Mouse (Mus musculus) ES-E14 (cell line): ENCODE results near the gene Hamp2.
"Not testable (repeated sequence)": the region's sequence is repeated elsewhere in the genome, so short reads cannot be mapped to it uniquely, and the experiment has no call there.

Experiments used
- CHD2 ChIP-seq: IDR thresholded peaks from 2 replicates; pipeline ENCODE4 v1.6.1; 2014; ENCODE audit warnings: mild to moderate bottlenecking, low read depth, low read length, inconsistent platforms
- HCFC1 ChIP-seq: IDR thresholded peaks from 2 replicates; pipeline ENCODE4 v1.6.1; 2012; ENCODE audit warnings: low read length, inconsistent platforms, borderline replicate concordance; ENCODE audit not compliant: insufficient read depth
- MAFK ChIP-seq: IDR thresholded peaks from 2 replicates; pipeline ENCODE4 v1.6.1; 2014; ENCODE audit warnings: mild to moderate bottlenecking, low read depth, low read length, inconsistent platforms; ENCODE audit not compliant: insufficient read depth
- ZC3H11A ChIP-seq: IDR thresholded peaks from 2 replicates; pipeline ENCODE4 v1.6.1; 2012; ENCODE audit warnings: low read depth, mild to moderate bottlenecking, inconsistent platforms, low read length, borderline replicate concordance
- ZNF384 ChIP-seq: IDR thresholded peaks from 2 replicates; pipeline ENCODE4 v1.6.1; 2012; ENCODE audit warnings: low read depth, low read length, inconsistent platforms

- not testable (repeated sequence) for TF ChIP-seq HCFC1, CHD2, ZNF384, MAFK, ZC3H11A
Measured at GRCm38 (mm10) chr7:30942365-30942764, 17.9 kb upstream of the Hamp2 start.
